Mouse (Mus musculus) yolk sac, embryonic 10.5 days (tissue): ENCODE data around the gene Pdk2.

ENCODE experiments used
- DNase-seq: peaks from one replicate; pipeline ENCODE4 v3.0.0-alpha.2; 2017; ENCODE audit warnings: low spot score

The Pdk2 gene

DNA sequence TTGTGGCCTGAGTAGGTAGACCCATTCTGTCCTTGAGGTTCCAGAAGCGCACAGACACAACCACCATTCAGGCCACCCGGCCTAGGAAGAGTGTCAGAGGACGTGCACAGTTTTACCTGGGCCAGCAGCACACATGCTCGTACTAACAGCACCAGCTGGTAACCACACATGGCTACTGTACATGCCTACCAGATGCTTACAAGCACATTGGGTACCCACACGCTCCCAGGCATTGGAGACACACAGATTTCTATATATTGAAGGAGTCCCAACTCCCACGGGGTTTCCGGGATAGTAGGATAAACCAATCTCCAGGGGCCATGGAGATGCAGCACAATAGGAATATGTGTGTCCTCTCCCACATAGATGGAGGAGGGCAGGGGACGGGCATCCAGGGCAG is 38.4 kb downstream of the Pdk2 start:
- no peak for DNase-seq

DNA sequence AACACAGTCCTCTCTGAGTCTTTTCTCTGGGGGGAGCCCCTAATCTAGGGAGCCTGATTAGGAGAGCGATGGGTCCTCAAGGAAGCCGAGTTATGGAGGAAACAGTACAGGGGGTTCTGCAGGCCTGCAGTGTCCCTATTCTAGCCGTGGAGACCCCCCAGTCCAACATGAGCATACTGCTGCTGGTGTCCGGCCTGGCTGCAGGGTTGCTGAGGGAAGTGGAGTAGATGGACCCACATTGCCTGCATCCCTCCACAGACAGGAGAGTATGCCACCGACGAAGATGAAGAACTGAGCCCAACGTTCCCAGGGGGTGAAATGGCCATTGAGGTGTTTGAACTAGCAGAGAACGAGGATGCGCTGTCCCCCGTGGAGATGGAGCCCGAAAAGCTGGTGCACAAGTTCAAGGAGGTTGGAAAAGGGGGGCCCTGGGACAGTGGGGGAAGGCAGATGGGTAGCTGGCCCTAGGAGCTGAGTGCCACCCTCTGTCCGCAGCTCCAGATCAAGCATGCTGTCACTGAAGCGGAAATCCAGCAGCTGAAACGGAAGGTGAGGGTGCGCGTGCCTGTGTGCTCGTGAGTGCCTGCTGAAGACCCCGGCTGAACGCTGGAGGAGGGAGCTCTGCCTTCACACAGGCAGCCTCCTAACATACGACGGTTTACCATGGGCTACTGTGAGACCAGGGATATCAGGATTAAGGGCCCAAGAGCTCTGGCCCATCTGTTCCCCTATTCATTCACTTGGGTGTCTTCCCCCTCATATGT is 39.4 kb downstream of the Pdk2 start:
- DNase-seq: no peak

DNA sequence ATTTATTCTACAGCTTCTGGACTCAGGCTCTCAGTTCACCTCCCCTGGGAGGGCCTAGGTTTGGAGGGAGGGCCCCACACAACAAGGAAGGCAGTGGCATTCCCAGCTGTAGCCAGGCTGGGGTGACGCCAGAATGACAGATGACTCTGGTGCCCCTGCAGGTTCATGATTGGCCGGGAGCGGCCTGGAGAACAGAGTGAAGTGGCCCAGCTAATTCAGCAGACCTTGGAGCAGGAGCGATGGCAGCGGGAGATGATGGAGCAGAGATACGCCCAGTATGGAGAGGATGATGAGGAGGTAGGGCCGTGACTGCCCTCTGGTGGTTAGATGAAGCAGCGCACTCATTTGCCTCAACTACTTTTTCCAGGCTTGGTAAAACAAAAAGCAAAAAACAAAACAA is 40.1 kb downstream of the Pdk2 start:
- peak; percentile 55 for DNase-seq

DNA sequence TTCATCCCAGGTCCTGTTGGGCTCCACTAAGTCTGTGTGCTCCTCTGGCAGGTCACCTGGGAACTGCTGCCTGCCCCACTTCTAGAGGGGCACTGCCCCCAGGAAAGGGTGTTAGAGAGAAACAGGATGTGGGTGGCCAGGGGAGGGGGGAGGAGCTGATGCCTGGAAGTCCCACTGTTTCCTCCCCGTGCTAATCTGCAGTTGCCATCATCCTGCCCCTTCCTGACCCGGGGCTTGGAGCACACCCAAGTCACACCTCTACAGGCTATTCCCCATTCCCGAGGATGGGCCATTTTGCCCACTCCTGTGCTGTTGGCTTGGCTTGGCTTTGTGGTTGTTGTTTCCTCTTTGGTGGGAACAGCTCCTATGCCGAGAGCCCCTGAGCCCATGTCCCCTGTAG is 40.6 kb downstream of the Pdk2 start:
- DNase-seq: no peak

DNA sequence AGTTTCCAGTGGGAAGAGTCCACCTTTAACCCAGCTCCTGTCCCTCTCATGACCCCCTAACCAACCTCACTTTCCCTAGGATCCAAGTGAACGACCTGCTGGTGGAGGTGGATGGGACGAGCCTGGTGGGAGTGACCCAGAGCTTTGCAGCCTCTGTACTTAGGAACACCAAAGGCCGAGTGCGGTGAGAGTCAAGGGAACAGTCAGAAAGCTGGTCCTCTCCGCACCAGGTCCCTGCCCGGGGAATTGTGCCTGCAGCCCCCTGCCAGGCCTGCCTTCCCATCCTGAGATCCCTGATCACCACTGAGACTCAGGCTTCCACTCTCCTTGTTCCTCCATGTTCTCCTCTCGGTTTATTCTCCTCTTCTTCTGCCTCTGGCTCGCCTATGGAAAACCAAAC is 41.0 kb downstream of the Pdk2 start:
- no peak for DNase-seq

DNA sequence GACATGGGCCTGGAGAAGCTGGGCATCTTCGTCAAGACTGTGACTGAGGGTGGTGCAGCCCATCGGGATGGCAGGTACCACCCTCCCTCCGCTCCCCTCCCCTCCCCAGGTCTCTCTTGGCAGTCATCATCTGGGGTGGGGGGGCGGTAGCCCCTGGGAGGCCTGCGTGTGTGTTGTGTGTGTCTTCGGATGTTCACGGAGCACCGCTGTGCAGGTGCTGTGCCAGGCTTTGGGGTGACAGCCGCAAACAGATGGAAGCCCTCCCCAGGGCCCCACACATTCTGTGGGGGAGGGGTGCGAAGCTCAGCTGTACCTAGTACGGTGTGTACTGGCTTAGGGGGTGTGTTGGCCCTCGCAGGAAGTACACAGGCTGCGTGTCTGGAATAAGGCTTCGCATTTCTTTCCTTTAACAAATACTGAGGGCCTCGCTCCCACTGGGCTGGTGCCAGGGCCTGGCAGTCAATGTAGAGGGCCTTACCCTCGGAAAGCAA is 43.1 kb downstream of the Pdk2 start:
- DNase-seq: no peak

DNA sequence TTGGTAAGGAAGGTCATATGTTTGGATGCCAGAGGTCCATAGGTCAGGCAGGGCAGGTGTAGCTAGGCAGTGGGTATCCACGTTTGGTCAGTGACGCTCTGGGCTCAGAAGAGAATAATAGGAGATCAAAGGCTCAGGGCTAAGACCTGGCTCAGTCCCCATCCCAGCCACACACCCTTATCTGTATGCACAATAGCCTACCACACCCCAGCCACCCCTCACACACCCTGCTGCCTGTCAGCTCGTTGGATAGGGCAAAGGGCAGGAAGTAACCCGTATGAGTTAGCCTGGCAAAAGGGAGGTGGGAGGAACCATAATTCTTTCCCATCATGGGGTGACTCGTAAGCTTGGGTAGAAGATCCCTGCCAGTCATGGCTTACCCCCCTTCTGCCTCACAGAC is 43.6 kb downstream of the Pdk2 start:
- DNase-seq: peak; percentile 32

DNA sequence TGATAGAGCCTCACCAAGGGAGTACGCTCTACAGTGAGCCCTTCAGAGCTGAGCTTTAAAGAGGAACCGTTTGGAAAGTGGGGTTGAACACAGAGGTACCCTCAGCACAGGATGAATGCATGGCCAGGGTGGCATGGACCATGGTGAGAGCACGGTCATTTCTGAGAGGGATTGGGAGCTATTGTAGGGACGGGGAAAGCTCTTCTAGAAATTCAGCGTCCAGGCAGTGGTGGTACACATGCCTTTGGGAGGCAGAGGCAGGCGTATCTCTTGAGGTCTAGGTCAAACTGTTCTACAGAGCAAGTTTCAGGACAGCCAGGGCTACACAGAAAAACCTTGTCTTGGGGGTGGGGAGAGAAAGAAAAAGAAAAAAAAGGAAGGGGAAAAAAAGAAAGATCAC is 44.2 kb downstream of the Pdk2 start:
- DNase-seq: no peak

DNA sequence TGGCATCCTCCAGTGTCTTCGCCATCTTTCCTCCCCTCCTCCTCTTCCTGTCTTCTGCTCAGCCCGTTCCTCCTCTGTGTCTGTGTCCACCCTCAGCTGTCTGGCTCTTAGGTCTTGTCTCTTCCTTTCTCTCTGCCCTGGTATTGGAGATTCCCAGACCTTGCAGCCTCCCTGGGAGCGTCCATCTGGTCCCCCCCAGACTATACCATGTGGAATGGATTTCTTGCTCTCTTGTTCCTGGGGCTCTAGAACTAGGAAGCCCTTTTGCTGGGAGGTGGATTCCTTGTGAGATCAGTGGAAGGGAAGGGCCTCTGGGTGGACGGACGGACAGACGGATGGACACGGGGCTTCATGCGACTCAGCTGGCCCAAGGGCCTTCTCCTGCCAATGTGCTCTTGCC is 45.1 kb downstream of the Pdk2 start:
- no peak for DNase-seq

DNA sequence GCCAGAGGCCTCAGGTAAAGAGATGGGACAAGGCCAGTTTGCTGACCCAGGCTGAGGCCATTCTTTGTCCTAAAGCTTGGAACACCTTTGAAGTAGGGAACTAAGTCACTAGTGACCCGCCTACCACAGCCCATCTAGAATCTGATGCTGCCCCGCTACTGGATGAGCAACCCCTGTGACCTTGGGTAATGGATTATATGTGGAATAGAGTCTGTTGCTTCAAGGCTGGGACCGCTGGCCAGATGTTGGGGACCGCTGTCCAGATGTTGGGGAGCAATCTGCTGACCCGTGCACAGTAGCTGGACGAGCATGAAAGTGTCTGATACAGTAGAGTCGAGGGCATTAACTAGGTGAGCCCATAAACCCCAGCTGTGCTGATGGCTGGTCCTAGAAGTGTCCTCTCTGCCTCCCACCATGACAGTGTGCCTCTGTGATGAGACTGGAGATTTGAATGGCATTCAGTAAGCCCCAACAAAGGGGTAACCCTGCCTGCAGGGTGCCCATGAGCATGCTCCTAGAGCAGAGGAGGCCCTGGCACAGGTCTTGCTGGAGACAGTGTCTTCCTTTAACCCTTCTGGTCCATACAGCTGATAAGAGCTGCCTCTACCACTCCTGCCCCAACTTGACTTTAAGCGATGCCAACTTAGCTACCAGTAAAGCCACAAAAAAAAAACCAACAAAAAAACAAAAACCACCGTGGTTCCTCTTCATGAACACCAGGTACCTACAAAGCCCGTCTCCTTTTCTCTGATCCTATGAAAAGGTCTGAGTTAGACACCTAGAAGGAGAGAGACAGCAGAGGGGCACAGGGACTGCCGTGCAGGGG is 46.0 kb downstream of the Pdk2 start:
- no peak for DNase-seq

DNA sequence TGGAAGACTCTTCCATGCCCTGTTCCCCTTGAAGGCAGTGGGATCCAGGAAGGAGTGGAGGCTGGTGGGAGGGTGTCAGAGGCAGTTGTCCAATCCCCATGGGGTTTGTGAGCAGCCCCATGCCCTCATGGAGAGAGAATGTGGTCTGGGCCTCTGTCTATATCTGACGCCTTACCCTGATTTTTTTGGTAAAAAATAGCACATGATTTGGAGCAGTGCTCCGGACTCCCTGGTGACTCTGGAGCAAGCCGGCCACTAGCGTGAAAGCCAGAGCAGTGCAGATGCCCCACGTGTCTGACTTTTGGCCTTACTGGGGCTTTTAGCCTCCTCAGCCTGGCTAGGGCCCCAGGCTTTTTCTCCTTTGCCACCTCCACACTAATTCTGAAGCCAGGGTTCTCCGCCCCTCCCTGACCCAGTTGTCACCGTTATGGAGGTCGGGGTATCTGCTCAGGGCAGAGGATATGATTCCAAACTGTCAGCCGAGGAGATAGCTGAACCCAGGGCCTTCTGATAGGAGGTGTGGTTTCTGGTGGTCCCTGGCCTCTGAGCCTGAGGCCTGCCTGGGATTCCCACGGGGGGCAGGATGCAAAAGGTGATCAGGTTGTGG is 46.8 kb downstream of the Pdk2 start:
- no peak for DNase-seq

DNA sequence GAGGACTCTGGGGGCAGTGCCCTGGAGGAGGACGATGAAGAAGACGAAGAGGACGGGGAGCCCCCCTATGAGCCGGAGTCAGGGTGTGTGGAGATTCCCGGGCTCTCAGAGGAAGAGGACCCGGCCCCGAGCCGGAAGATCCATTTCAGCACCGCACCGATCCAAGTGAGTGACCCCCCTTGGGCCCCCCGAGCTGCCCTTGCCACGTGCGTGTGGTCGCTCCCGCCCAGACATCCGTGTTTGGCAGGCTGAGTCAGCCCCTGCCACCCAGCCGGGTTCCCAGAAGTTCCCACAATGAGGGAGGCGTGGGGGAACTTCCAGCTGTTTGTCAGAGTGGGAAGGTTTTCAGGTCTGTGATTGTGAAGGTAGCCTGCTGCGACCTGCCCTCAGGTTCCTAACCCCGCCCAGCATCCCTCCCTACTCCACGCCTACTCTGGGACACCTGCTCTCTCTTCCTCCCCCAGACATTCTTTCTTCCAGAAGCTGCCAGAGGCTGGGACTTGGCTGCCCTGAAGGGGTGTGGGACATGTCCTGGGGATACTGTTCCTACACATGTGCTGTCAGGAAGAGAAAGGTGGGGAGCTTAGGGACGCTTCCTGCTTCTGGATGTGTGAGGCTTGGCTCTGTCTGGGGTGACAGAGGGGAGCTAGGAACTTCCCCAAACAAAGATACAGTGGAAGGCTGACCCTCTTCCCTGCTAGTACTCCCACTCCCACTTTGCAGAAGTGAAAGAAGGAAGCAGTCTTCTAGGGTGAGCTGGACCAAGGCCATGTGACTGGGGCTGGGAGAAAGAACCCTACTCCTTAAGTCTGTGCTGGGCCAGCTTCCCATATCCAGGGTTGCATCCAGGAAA is 48.2 kb downstream of the Pdk2 start:
- DNase-seq: peak; percentile 51

DNA sequence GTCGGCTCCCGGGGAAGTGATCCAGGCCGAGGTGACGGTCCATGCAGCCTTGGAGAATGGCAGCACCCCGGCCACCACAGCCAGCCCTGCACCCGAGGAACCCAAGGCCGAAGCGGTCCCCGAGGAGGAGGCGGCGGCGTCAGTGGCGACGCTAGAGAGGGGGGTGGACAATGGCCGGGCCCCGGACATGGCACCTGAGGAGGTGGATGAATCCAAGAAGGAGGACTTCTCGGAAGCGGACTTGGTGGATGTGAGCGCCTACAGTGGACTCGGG is 48.7 kb downstream of the Pdk2 start:
- no peak for DNase-seq

DNA sequence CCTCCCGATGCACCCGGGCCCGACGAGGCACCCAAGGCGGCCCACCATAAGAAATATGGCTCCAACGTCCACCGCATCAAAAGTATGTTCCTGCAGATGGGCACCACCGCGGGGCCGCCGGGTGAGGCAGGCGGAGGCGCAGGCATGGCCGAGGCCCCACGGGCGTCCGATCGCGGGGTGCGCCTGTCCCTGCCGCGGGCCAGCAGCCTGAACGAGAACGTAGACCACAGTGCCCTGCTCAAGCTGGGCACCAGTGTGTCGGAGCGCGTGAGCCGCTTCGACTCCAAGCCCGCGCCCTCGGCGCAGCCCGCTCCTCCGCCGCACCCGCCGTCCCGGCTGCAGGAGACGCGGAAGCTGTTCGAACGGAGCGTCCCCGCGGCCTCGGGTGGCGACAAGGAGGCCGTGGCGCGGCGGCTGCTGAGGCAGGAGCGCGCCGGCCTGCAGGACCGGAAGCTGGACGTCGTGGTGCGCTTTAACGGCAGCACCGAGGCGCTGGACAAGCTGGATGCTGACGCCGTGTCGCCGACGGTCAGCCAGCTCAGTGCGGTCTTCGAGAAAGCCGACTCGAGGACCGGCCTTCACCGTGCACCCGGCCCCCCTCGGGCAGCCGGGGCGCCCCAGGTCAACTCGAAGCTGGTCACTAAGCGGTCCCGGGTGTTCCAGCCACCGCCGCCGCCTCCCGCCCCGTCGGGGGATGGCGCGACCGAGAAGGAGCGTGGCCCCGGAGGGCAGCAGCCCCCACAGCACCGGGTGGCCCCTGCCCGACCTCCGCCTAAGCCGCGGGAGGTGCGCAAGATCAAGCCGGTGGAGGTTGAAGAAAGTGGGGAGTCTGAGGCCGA is 49.3 kb downstream of the Pdk2 start:
- peak; percentile 31 for DNase-seq

DNA sequence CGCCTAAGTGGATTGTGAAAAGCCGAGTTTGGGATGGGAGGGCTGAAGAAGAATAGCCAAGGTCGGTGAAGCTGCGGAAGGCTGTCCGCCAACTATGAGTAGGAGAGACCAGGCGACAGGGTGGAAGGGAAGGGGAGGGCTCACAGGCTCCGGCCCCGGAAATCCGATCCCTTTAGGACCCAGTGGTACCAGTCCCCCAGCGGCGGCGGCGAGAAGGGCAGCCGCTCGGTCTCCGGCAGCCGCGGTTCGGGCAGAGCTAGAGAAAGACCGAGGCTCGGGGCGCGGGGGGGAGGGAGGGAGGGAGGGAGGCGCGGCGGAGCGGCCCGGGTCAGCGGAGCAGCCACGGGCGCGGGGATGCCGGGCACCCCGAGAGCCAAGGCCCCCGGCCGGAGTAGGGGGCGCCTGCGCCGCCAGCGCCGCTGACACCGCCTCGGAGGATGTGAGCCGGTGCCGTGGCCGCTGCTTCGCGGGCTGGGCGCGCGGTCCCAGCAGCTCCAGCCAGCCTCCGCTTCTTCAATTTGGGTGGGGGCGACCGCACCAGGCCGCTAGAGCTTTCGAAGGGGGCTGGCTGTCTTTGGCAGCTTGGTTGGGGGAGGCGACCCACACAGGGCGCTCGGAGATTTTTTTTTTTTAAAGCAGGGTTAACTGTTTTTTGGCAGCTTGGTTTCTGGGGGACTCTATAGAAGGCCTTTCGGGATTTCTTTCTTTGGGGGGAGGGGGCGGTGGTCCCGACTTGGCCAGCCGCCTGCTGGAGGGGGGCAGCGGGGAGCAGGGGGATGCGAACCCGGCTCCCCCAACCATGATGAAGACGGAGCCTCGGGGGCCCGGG is 50.2 kb downstream of the Pdk2 start, which contains the start of gene Ppp1r9b:
Gene Ppp1r9b, plus strand, starts transcription at position 287 of the 829 bp plus-strand sequence.
- peak; percentile 89 for DNase-seq

DNA sequence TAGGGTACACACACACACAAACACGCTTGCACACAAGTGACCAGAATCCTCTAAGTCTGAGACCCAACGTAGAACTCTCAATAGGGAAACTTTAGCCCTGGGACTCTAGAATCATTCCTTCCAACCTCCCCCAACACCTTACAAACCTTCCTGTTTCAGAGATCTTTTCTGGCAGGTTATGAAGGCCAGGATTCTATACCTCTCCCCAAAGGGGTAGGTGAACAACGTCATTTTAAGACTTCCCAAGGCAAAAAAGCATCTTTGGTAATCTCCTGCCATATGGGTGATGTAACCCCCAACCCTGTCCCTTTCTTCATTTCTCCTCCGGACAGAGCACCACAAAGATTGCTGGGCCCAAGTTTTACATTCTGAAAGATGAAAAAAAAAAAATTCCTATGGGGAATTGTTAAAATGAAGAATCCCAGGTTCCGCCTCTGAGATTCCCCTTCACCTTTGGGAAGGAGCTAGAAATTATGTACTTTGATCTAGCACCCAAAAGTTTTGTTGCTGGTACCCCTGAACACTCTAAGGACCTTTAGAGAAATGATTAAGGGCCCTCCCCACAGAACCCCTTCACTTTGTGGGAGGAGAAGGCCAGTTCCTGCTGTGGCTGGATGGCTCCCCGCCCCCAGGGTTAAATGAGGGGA is 50.9 kb downstream of the Pdk2 start:
- no peak for DNase-seq

DNA sequence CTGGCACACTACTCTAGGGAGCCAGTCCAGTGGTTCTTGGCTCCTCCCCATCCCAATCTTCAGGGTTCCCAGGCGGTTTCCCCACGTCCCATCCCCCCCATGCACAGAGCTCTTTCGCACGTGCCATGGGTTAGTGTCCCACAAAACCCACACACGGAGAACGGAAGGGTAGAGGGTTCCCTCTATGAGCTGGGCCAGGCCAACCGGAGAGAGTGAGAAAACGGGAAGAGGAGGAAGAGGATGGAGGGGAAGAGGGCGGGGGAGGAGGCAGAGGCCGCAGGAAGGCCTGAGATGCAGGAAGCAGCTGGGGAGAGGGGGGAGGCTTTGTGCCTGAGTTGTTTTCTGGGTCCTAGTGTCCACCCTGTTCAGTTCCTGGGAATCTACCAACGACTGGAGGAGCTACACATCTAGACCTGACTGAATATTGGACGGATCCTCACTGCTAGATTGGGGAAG is 51.6 kb downstream of the Pdk2 start:
- DNase-seq: peak; percentile 88

DNA sequence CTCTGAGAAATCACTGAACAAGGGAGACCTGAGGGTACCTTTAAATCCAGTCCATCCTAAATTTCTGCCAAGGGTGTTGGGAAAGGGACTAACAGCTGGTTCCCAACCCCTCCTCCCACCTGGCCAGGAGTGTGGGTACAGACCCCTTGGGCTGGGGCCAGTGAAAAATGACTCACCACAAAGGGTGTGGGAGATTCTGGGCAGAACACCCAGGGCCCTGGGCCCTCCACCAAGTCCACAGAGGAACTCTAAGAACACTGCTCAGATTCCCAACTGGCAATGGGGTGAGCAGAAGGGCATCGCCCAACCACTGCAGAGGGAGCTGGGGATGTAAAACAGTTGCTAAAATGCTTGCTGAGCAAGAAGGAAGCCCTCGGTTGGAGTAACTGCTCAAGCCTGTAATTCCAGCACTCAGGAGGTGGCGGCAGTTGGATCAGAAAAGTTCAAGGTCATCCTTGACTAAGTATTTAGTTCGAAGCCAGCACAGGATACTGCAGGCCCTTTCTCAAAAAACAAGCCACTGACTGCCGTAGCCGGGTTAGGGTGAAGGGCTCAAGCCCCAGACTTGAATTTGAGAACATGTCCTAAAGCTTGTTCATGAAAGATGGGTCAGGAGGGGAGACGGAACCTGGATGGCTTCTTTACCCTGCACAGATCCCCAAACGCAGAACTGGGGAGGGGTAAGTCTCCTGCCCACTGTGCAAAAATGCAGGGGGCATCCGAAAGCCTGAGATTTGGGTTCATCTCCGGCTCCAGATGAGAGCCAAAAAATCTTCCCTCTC is 52.2 kb downstream of the Pdk2 start:
- DNase-seq: no peak

DNA sequence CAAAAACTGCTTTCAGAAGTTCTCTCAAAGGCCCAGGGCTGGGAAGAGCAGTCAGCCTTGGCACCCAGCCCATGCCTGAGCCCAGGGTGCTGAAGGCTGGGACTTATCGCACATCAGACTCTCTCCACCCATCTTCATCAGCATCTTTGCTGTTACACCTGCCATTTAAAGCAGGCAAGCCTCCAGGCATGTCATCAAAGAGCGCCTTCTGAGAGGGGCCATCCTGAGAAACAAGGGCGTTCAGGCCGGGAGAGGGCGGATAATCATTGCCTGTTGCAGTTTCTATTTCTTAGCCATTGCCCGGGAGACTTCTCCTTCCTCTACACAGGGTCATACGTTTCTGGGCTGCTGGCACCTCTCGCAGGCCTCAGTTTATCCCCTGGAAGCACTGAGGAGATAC is 53.3 kb downstream of the Pdk2 start:
- no peak for DNase-seq
